Mouse (Mus musculus): ENCODE data around the gene Mybph. TPM values are rescaled to one million over a fixed set of nuclear protein-coding genes. Genes with fewer than 3 reads are reported as not detected.

Gene Mybph
- polyA plus RNA-seq, 2 experiments = 0.03 TPM; not detected in 1

DNA sequence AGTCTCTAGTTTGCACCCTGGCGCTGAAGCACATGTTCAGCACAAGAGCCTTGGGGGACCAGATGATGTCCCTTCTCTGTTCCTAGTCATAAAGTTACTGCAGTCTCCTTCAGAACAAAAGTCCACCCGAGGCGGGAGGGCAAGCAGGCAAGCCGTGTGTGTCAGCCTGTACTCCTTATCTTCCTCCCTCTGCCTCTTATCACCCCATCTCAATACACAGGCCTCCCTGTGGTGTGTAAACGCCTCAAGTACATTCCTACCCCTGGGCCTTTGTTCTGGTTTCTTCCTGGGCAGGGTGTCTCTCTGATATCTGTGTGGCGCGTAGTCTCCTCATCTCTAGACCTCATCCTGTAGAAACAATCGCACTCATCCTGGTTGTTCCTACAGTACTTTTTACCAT, 33.5 kb downstream of the Mybph start:
- TF ChIP-seq CTCF (IDR thresholded peaks at IDR 0.05; ENCODE audit: low read depth) (no peak), EP300 (IDR thresholded peaks at IDR 0.05; ENCODE audit: low read depth) (no peak)
- H3K9me3 ChIP-seq (ENCODE audit: control insufficient read depth, low read length) = no peaks in the 10 kb centered on the region
- no peak for ATAC-seq (ENCODE audit: insufficient read depth)

DNA sequence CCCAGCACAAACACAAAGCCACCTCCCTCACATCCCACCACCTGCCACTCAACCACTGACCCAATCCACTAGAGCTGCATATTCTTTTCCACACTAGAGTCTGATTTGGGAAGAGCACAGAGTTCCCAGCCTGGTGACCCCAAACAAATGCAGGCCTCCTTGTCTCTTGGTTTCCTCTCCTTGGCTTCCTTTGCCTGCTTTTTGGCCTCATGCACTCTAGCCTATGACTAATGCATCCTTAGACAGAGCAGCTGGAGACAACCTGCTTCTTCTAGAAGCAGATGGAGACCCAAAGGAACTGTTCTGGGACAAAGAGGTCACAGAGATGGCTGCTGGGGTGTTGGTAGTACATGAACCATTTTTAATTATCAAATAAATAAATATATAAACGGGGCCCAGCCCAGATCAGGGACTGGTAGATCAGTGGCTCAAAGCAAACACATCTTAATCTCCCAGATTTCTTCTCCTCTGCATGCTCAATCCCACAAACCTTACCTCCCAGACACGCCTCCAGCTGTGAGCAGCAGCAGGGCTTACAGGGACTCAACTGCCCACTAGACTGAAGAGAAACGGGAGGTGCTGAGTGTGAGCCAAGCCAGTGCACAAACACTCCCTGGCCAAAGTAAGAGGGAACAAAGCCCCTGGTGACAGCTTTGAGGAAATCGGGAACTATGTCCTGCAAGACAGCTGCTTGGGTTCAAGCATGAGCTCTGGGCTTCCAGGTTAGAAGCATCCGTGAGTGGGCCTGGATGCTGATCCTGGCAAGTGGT, 36.7 kb downstream of the Mybph start:
- no peak overlapping the region for H3K27ac ChIP-seq
- no peak overlapping the region for H3K4me3 ChIP-seq (ENCODE audit: insufficient read depth in 1 of 2, low read depth in 2 of 2, low read length in 2 of 2)
- peaks cover 17% of the 10 kb centered on the region for H3K27me3 ChIP-seq (ENCODE audit: control insufficient read depth, insufficient read depth, low read length)
- H3K9ac ChIP-seq (replicated peaks) = no peak overlapping the region
- H3K36me3 ChIP-seq (replicated peaks; ENCODE audit: control insufficient read depth, insufficient read depth, low read depth) = no peaks in the 10 kb centered on the region
- 55% methylated on average over 5 of the region's 5 CpGs for WGBS (ENCODE audit: insufficient replicate concordance)
- H3K4me1 ChIP-seq (replicated peaks; ENCODE audit: control insufficient read depth in 2 of 2, insufficient read depth in 2 of 2, low read length in 1 of 2) = no peaks in the 10 kb centered on the region
- no peak for TF ChIP-seq EP300 (IDR thresholded peaks at IDR 0.05; ENCODE audit: low read depth)
- TF ChIP-seq CTCF (IDR thresholded peaks at IDR 0.05; ENCODE audit: low read depth) = no peak
- DNase-seq (ENCODE audit: low read depth in 3 of 3, low spot score in 3 of 3) (no peak), ATAC-seq (ENCODE audit: insufficient read depth) (no peak)
- H3K4me2 ChIP-seq (ENCODE audit: low read depth) = no peak overlapping the region
- H3K9me3 ChIP-seq (ENCODE audit: control insufficient read depth, low read length) = no peaks in the 10 kb centered on the region

More for the DNA sequence above, 33.5 kb downstream of the Mybph start:
- Histone ChIP-seq H3K4me1 (replicated peaks; ENCODE audit: control insufficient read depth in 2 of 2, insufficient read depth in 2 of 2, low read length in 1 of 2) (0 out of 4 replicates have a peak, but pooled peaks cover 0 to 3% of the 10 kb centered on the region in 2 experiments), H3K9ac (replicated peaks) (no peak overlapping the region), H3K4me2 (ENCODE audit: low read depth) (no peak overlapping the region), H3K36me3 (replicated peaks; ENCODE audit: control insufficient read depth, insufficient read depth, low read depth) (no peaks in the 10 kb centered on the region), H3K27ac (no peak overlapping the region), H3K4me3 (ENCODE audit: insufficient read depth in 1 of 2, low read depth in 2 of 2, low read length in 2 of 2) (no peak overlapping the region), H3K27me3 (ENCODE audit: control insufficient read depth, insufficient read depth, low read length) (peaks cover 3% of the 10 kb centered on the region; the same call in 1 of the 2 replicates)
- WGBS (ENCODE audit: insufficient replicate concordance) = 30% methylated on average over 8 of the region's 8 CpGs
- DNase-seq (ENCODE audit: low read depth in 3 of 3, low spot score in 3 of 3) = no peak

DNA sequence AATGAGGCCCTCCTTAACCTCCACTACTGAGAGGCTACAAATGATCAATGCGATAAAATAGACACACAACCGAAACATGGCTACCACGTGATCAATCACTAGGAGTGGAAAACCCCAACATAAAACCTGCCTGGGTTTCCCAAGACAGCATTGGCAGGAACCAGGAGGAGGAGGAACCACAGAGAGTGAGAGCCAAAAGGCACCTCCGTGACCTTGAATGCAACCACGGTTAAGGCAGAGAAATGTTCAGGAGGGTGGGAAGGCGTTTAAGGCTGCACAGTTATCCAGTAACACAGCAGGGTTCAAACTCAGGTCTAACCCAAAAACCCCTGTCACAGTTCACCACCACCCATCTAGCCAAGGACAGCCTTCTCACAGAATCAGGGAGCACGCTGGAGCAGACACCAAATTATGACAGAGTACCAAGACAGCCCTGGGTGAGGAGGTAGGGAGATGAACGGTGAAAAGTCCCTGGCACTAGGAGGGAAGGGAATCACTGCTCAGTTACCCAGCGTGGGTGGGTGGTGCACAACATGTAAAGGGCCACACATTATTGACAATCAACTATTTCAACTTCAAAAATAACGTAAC, 37.5 kb downstream of the Mybph start:
- Histone ChIP-seq H3K4me2 (ENCODE audit: low read depth) (no peak overlapping the region), H3K27ac (no peak overlapping the region), H3K36me3 (replicated peaks; ENCODE audit: control insufficient read depth, insufficient read depth, low read depth) (no peaks in the 10 kb centered on the region), H3K9me3 (ENCODE audit: control insufficient read depth, low read length) (no peaks in the 10 kb centered on the region), H3K4me3 (ENCODE audit: insufficient read depth in 1 of 2, low read depth in 2 of 2, low read length in 2 of 2) (no peak overlapping the region), H3K9ac (replicated peaks) (no peak overlapping the region), H3K4me1 (replicated peaks; ENCODE audit: control insufficient read depth in 2 of 2, insufficient read depth in 2 of 2, low read length in 1 of 2) (no peaks in the 10 kb centered on the region), H3K27me3 (ENCODE audit: control insufficient read depth, insufficient read depth, low read length) (peaks cover 25% of the 10 kb centered on the region)
- DNase-seq (ENCODE audit: low read depth in 3 of 3, low spot score in 3 of 3) = no peak
- TF ChIP-seq EP300 (IDR thresholded peaks at IDR 0.05; ENCODE audit: low read depth) = no peak
- TF ChIP-seq CTCF (IDR thresholded peaks at IDR 0.05; ENCODE audit: low read depth) = no peak
- WGBS (ENCODE audit: insufficient replicate concordance) = 70% methylated on average over 10 of the region's 10 CpGs
- ATAC-seq (ENCODE audit: insufficient read depth) = no peak

DNA sequence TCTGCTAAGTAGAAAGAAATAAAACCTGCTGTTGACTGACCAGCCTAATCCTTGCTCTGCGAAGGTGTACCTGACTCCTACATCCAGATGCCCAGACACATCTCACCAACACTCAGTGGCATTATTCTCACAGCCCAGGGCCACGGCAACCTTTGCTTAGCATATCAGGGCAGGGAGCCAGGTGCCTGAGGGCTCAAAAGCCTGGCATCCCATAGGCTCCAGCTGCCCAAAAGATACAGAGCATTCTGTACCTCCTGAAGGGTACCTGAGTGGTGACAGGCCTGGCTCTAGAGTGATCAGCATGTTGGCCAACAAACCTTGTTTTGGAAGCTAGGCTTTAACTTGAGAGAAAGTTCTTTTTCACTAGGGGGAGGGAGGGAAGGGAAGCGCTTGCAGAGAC, 38.0 kb downstream of the Mybph start:
- H3K4me3 ChIP-seq (ENCODE audit: insufficient read depth in 1 of 2, low read depth in 2 of 2, low read length in 2 of 2) = no peak overlapping the region
- H3K4me2 ChIP-seq (ENCODE audit: low read depth) = no peak overlapping the region
- 63% methylated on average over 3 of the region's 3 CpGs for WGBS (ENCODE audit: insufficient replicate concordance)
- no peak overlapping the region for H3K27ac ChIP-seq
- H3K4me1 ChIP-seq (replicated peaks; ENCODE audit: control insufficient read depth in 2 of 2, insufficient read depth in 2 of 2, low read length in 1 of 2) = no peaks in the 10 kb centered on the region
- H3K9me3 ChIP-seq (ENCODE audit: control insufficient read depth, low read length) = no peaks in the 10 kb centered on the region
- H3K36me3 ChIP-seq (replicated peaks; ENCODE audit: control insufficient read depth, insufficient read depth, low read depth) = no peaks in the 10 kb centered on the region
- no peak for TF ChIP-seq EP300 (IDR thresholded peaks at IDR 0.05; ENCODE audit: low read depth)
- TF ChIP-seq CTCF (IDR thresholded peaks at IDR 0.05; ENCODE audit: low read depth) = no peak
- no peak overlapping the region for H3K9ac ChIP-seq (replicated peaks)
- DNase-seq (ENCODE audit: low read depth in 3 of 3, low spot score in 3 of 3) (no peak), ATAC-seq (ENCODE audit: insufficient read depth) (no peak)
- peaks cover 27% of the 10 kb centered on the region for H3K27me3 ChIP-seq (ENCODE audit: control insufficient read depth, insufficient read depth, low read length)

DNA sequence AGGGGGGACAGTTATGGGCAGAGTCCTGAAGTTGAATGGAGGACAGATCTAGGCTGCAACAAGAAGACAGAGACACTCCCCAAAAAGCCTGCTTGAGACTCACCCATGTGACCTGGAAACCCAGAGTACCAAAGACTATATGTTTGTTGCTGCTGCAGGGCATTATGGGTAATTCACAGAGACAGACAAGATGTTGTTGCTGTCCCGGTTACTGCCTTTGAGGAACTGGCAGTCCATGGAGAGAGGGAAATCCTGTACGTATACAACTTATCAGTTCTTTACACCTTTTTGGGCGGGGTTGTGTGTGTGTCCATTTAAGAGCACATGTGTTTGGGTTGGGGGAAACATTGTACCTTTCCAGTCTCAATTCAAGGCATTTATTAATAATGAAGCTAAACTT, 38.4 kb downstream of the Mybph start:
- Histone ChIP-seq H3K27ac (no peak overlapping the region), H3K4me3 (ENCODE audit: insufficient read depth in 1 of 2, low read depth in 2 of 2, low read length in 2 of 2) (no peak overlapping the region), H3K4me1 (replicated peaks; ENCODE audit: control insufficient read depth in 2 of 2, insufficient read depth in 2 of 2, low read length in 1 of 2) (no peaks in the 10 kb centered on the region), H3K36me3 (replicated peaks; ENCODE audit: control insufficient read depth, insufficient read depth, low read depth) (no peaks in the 10 kb centered on the region), H3K27me3 (ENCODE audit: control insufficient read depth, insufficient read depth, low read length) (peaks cover 27% of the 10 kb centered on the region), H3K9ac (replicated peaks) (no peak overlapping the region), H3K4me2 (ENCODE audit: low read depth) (no peak overlapping the region), H3K9me3 (ENCODE audit: control insufficient read depth, low read length) (no peaks in the 10 kb centered on the region)
- no peak for DNase-seq (ENCODE audit: low read depth in 3 of 3, low spot score in 3 of 3)
- no peak for ATAC-seq (ENCODE audit: insufficient read depth)
- TF ChIP-seq CTCF (IDR thresholded peaks at IDR 0.05; ENCODE audit: low read depth) = no peak
- no peak for TF ChIP-seq EP300 (IDR thresholded peaks at IDR 0.05; ENCODE audit: low read depth)
- 12% methylated on average over 3 of the region's 3 CpGs for WGBS (ENCODE audit: insufficient replicate concordance)
